Mouse (Mus musculus) ES-E14 (cell line): Measurements from ENCODE around the gene Phgr1.

Source experiments
- CHD2 ChIP-seq: IDR thresholded peaks from 2 replicates; pipeline ENCODE4 v1.6.1; 2014; ENCODE audit warnings: mild to moderate bottlenecking, low read depth, low read length, inconsistent platforms
- HCFC1 ChIP-seq: IDR thresholded peaks from 2 replicates; pipeline ENCODE4 v1.6.1; 2012; ENCODE audit warnings: low read length, inconsistent platforms, borderline replicate concordance; ENCODE audit not compliant: insufficient read depth
- ZC3H11A ChIP-seq: IDR thresholded peaks from 2 replicates; pipeline ENCODE4 v1.6.1; 2012; ENCODE audit warnings: low read depth, mild to moderate bottlenecking, inconsistent platforms, low read length, borderline replicate concordance
- ZNF384 ChIP-seq: IDR thresholded peaks from 2 replicates; pipeline ENCODE4 v1.6.1; 2012; ENCODE audit warnings: low read depth, low read length, inconsistent platforms

DNA sequence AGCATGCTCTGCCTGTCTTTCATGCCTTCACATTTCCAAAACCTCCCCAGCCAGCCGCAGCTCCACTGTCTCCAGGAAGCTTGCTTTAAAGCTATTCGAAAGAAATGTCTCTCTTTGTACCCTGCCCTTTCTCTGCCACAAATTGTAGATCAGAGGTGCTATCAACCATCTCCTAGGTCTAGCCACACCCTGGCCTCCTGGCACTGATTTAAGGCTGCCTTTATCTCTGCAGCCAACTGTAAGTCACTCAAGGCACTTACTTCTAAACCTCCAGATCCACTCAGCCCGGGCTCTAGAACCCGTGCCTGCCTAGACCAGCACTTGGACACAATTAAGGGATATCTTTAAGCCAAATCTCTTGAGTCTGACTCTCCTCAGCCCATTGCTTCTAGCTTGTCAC is 5.8 kb downstream of the Phgr1 start:
- TF ChIP-seq ZC3H11A (no peak), ZNF384 (no peak), HCFC1 (no peak), CHD2 (no peak)
